Mouse (Mus musculus) spleen, adult 2 months (tissue): ENCODE data around the gene Lgals1.

Experiments
- CTCF ChIP-seq: fragments of 200-500 bp; IDR thresholded peaks from 2 replicates; pipeline ENCODE4 v1.5.1; 2011; ENCODE audit warnings: mild to moderate bottlenecking, inconsistent platforms; ENCODE audit not compliant: insufficient read depth, insufficient read length, insufficient replicate concordance; ENCODE audit errors: extremely low read depth
- POLR2A ChIP-seq: fragments of 200-500 bp; IDR thresholded peaks from 2 replicates; pipeline ENCODE4 v1.6.1; 2011; ENCODE audit warnings: low read depth, low read length, inconsistent platforms

- TF ChIP-seq CTCF (no peak), POLR2A (peak; percentile 31)
Observed at GRCm38 (mm10) chr15:78899740-78900584, 26.6 kb upstream of the Lgals1 start, which contains the start of gene Sh3bp1.
